Mouse (Mus musculus) cerebellum, adult 2 months (tissue): ENCODE data around the gene Dut.

Source experiments
- CTCF ChIP-seq: fragments of 200-500 bp; IDR thresholded peaks from 2 replicates; pipeline ENCODE4 v1.5.1; 2011; ENCODE audit warnings: low read depth, mild to moderate bottlenecking, control low read depth, low read length, moderate library complexity, borderline replicate concordance; ENCODE audit not compliant: insufficient read depth
- POLR2A ChIP-seq: fragments of 200-500 bp; IDR thresholded peaks from 2 replicates; pipeline ENCODE4 v1.6.1; 2011; ENCODE audit warnings: low read length, control low read depth, borderline replicate concordance; ENCODE audit not compliant: insufficient read depth

DNA sequence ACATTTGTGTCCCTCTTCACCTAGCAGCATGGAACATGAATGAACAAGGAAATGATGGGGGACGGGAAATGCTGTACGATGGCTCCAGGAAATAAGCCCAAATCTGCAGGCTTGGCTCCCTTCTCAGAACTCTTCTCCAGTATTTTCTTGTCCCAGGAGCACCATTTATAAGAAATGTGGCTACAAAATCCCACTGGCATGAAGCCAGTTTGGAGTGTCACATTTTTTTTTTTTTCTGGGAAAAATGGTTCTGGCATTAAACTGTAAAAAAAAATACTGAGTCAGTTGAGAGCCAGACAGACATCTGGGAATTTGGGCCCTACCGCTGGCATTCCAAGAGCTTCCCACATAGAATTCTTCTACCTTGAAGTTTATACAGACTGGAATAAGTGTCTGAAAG is 57.8 kb downstream of the Dut start:
- TF ChIP-seq POLR2A (no peak), CTCF (no peak)
